Mouse (Mus musculus): ENCODE results near the gene Prf1.
A peak's percentile ranks its signal among the peaks of the same experiment; 100 is the strongest.

Prf1 gene

GRCm38 (mm10) chr10:61297477-61297876 lies at the start of gene Prf1:
Gene Prf1, plus strand, starts transcription at chr10:61297833.
- DNase-seq: no peak

- no peak for DNase-seq
Measured at GRCm38 (mm10) chr10:61248596-61249114, 49.0 kb upstream of the Prf1 start.

- no peak for DNase-seq
Measured at GRCm38 (mm10) chr10:61249951-61250350, 47.7 kb upstream of the Prf1 start.

- DNase-seq: no peak
Measured at GRCm38 (mm10) chr10:61254761-61255160, 42.9 kb upstream of the Prf1 start.

- DNase-seq: no peak
Measured at GRCm38 (mm10) chr10:61255190-61255589, 42.4 kb upstream of the Prf1 start.

GRCm38 (mm10) chr10:61256665-61257064 lies 41.0 kb upstream of the Prf1 start:
- no peak for DNase-seq

GRCm38 (mm10) chr10:61258131-61258530 lies 39.5 kb upstream of the Prf1 start:
- no peak for DNase-seq

GRCm38 (mm10) chr10:61261229-61262156 lies 36.1 kb upstream of the Prf1 start:
- DNase-seq: no peak

GRCm38 (mm10) chr10:61263606-61264005 lies 34.0 kb upstream of the Prf1 start:
- DNase-seq: no peak

GRCm38 (mm10) chr10:61267378-61267777 lies 30.3 kb upstream of the Prf1 start:
- no peak for DNase-seq

- no peak for DNase-seq
Measured at GRCm38 (mm10) chr10:61272089-61272626, 25.5 kb upstream of the Prf1 start.

- DNase-seq: no peak
Measured at GRCm38 (mm10) chr10:61272631-61273030, 25.0 kb upstream of the Prf1 start.

GRCm38 (mm10) chr10:61273081-61273843 lies 24.4 kb upstream of the Prf1 start, which contains the start of gene Adamts14:
Gene Adamts14, minus strand, starts transcription at chr10:61273438.
- peak; percentile 69 for DNase-seq

- no peak for DNase-seq
Measured at GRCm38 (mm10) chr10:61273844-61274215, 23.8 kb upstream of the Prf1 start.

GRCm38 (mm10) chr10:61274532-61274931 lies 23.1 kb upstream of the Prf1 start:
- no peak for DNase-seq

GRCm38 (mm10) chr10:61275669-61276110 lies 21.9 kb upstream of the Prf1 start:
- peak; percentile 78 for DNase-seq

GRCm38 (mm10) chr10:61277051-61277450 lies 20.6 kb upstream of the Prf1 start:
- DNase-seq: no peak

GRCm38 (mm10) chr10:61277918-61278674 lies 19.5 kb upstream of the Prf1 start:
- no peak for DNase-seq

GRCm38 (mm10) chr10:61281115-61281514 lies 16.5 kb upstream of the Prf1 start:
- no peak for DNase-seq

GRCm38 (mm10) chr10:61284309-61284708 lies 13.3 kb upstream of the Prf1 start:
- DNase-seq: no peak

- no peak for DNase-seq
Measured at GRCm38 (mm10) chr10:61285271-61285670, 12.4 kb upstream of the Prf1 start.

- DNase-seq: peak; percentile 40
Measured at GRCm38 (mm10) chr10:61286246-61286645, 11.4 kb upstream of the Prf1 start.

All from embryo, embryonic 11 days (tissue).